Mouse (Mus musculus) heart, embryonic 12.5 days (tissue): ENCODE results near the gene Evi2a. TPM values are rescaled to one million over a fixed set of nuclear protein-coding genes. Genes with fewer than 3 reads are reported as not detected.

Experiments
- ATAC-seq: fragments of 200-750 bp; cut with Nextera tagmentation; 2 replicates; pipeline ENCODE4 v1.8.0; 2017; ENCODE audit warnings: moderate TSS enrichment, moderate library complexity; ENCODE audit not compliant: insufficient number of reproducible peaks, low FRiP score
- H3K27ac ChIP-seq: fragments of 300-500 bp; sonication (generic); 2 replicates; pipeline ENCODE4 v1.5.1; 2016; ENCODE audit warnings: mild to moderate bottlenecking, moderate library complexity; ENCODE audit not compliant: poor library complexity, severe bottlenecking
- H3K27me3 ChIP-seq: fragments of 300-500 bp; sonication (generic); replicated peaks from 2 replicates; pipeline ENCODE4 v1.6.1; 2016; ENCODE audit warnings: mild to moderate bottlenecking, moderate library complexity
- H3K36me3 ChIP-seq: fragments of 300-500 bp; sonication (generic); 2 replicates; pipeline ENCODE4 v1.6.1; 2016; ENCODE audit warnings: mild to moderate bottlenecking, moderate library complexity
- H3K4me1 ChIP-seq: fragments of 300-500 bp; sonication (generic); replicated peaks from 2 replicates; pipeline ENCODE4 v1.6.1; 2016; ENCODE audit warnings: mild to moderate bottlenecking
- H3K4me2 ChIP-seq: fragments of 300-500 bp; sonication (generic); 2 replicates; pipeline ENCODE4 v1.6.1; 2016; ENCODE audit warnings: mild to moderate bottlenecking, moderate library complexity
- H3K4me3 ChIP-seq: fragments of 300-500 bp; sonication (generic); 2 replicates; pipeline ENCODE4 v1.5.1; 2016; ENCODE audit warnings: mild to moderate bottlenecking
- H3K9ac ChIP-seq: fragments of 300-500 bp; sonication (generic); 2 replicates; pipeline ENCODE4 v1.6.1; 2016; ENCODE audit warnings: mild to moderate bottlenecking, moderate library complexity
- H3K9me3 ChIP-seq: fragments of 300-500 bp; sonication (generic); replicated peaks from 2 replicates; pipeline ENCODE4 v1.6.1; 2016; ENCODE audit warnings: mild to moderate bottlenecking, moderate library complexity
- WGBS: fragments of 180-500 bp; shearing (Covaris S2); methylation state at CpG from one replicate; pipeline ENCODE4 v1.1.7; 2016; 5-methylcytosine and 5-hydroxymethylcytosine counted together
- polyA plus RNA-seq: library from polyadenylated mRNA; unstranded; fragments of >200 nt; fragmentation: Nextera tagmentation; extraction: Ambion mirVana; gene quantifications from 2 replicates; pipeline ENCODE4 v1.2.1, GENCODE M21; 2016

The Evi2a gene
- polyA plus RNA-seq: 1.1 and 1.7 TPM in 2 replicates

GRCm38 (mm10) chr11:79530333-79530761, at the start of gene Evi2a, which contains the start of gene Evi2:
Evi2a (minus strand) TSS chr11:79530609.
Evi2 (minus strand) TSS chr11:79530589.
- Histone ChIP-seq H3K9me3 (no peaks in the 10 kb centered on the region), H3K36me3 (0 out of 2 replicates have a peak, but pooled peaks cover 6% of the 10 kb centered on the region), H3K4me1 (peaks cover 25% of the 10 kb centered on the region), H3K4me3 (no peak within 1 kb of the TSS), H3K4me2 (no peak within 1 kb of the TSS), H3K27ac (no peak within 1 kb of the TSS), H3K27me3 (no peaks in the 10 kb centered on the region), H3K9ac (no peak within 1 kb of the TSS)
- no peak for ATAC-seq
- WGBS: 85% methylated on average over 7 of the region's 7 CpGs

- H3K27ac ChIP-seq: no peak overlapping the region
- no peak overlapping the region for H3K4me2 ChIP-seq
- peaks cover 22% of the 10 kb centered on the region for H3K36me3 ChIP-seq
- WGBS: 48% methylated on average over 5 of the region's 5 CpGs
- peaks cover 30% of the 10 kb centered on the region for H3K4me1 ChIP-seq
- H3K9me3 ChIP-seq: no peaks in the 10 kb centered on the region
- no peaks in the 10 kb centered on the region for H3K27me3 ChIP-seq
- no peak overlapping the region for H3K9ac ChIP-seq
- ATAC-seq: no peak
- H3K4me3 ChIP-seq: no peak overlapping the region
Measured at GRCm38 (mm10) chr11:79577741-79578140, 47.3 kb upstream of the Evi2a start.

GRCm38 (mm10) chr11:79575383-79576073, 45.1 kb upstream of the Evi2a start:
- no peak overlapping the region for H3K4me3 ChIP-seq
- H3K4me2 ChIP-seq: no peak overlapping the region
- WGBS: 68% methylated on average over 14 of the region's 14 CpGs
- no peak overlapping the region for H3K9ac ChIP-seq
- ATAC-seq: no peak
- no peaks in the 10 kb centered on the region for H3K9me3 ChIP-seq
- H3K27ac ChIP-seq: no peak overlapping the region
- H3K27me3 ChIP-seq: no peaks in the 10 kb centered on the region
- peaks cover 36% of the 10 kb centered on the region for H3K36me3 ChIP-seq
- peaks cover 30% of the 10 kb centered on the region for H3K4me1 ChIP-seq

- 81% methylated on average over 3 of the region's 3 CpGs for WGBS
- H3K9ac ChIP-seq: no peak overlapping the region
- H3K27me3 ChIP-seq: no peaks in the 10 kb centered on the region
- no peak overlapping the region for H3K4me3 ChIP-seq
- no peaks in the 10 kb centered on the region for H3K9me3 ChIP-seq
- no peak overlapping the region for H3K27ac ChIP-seq
- peaks cover 23% of the 10 kb centered on the region for H3K4me1 ChIP-seq
- H3K36me3 ChIP-seq: peaks cover 46% of the 10 kb centered on the region
- no peak for ATAC-seq
- H3K4me2 ChIP-seq: no peak overlapping the region
Measured at GRCm38 (mm10) chr11:79573836-79574235, 43.4 kb upstream of the Evi2a start.

GRCm38 (mm10) chr11:79570319-79570718, 39.9 kb upstream of the Evi2a start:
- H3K36me3 ChIP-seq: peaks cover 66% of the 10 kb centered on the region
- WGBS: 85% methylated on average over 2 of the region's 2 CpGs

GRCm38 (mm10) chr11:79568197-79568911, 37.9 kb upstream of the Evi2a start:
- no peak overlapping the region for H3K4me2 ChIP-seq
- no peak for ATAC-seq
- WGBS: 82% methylated on average over 11 of the region's 11 CpGs

More at GRCm38 (mm10) chr11:79570319-79570718, 39.9 kb upstream of the Evi2a start:
- H3K9ac ChIP-seq: no peak overlapping the region
- no peaks in the 10 kb centered on the region for H3K27me3 ChIP-seq
- no peak overlapping the region for H3K4me2 ChIP-seq
- H3K4me1 ChIP-seq: peaks cover 19% of the 10 kb centered on the region
- no peaks in the 10 kb centered on the region for H3K9me3 ChIP-seq
- H3K4me3 ChIP-seq: no peak overlapping the region
- ATAC-seq: no peak
- H3K27ac ChIP-seq: no peak overlapping the region

GRCm38 (mm10) chr11:79566947-79567346, 36.5 kb upstream of the Evi2a start:
- Histone ChIP-seq H3K9me3 (no peaks in the 10 kb centered on the region), H3K36me3 (peaks cover 74% of the 10 kb centered on the region), H3K9ac (no peak overlapping the region), H3K4me1 (no peaks in the 10 kb centered on the region), H3K4me2 (no peak overlapping the region), H3K27me3 (no peaks in the 10 kb centered on the region), H3K4me3 (no peak overlapping the region), H3K27ac (no peak overlapping the region)
- WGBS: 54% methylated on average over 1 of the region's 1 CpGs
- ATAC-seq: no peak

More at GRCm38 (mm10) chr11:79568197-79568911, 37.9 kb upstream of the Evi2a start:
- Histone ChIP-seq H3K27ac (no peak overlapping the region), H3K9ac (no peak overlapping the region), H3K9me3 (no peaks in the 10 kb centered on the region), H3K4me1 (peaks cover under 1% of the 10 kb centered on the region; the same call in 1 of the 2 replicates), H3K4me3 (no peak overlapping the region), H3K27me3 (no peaks in the 10 kb centered on the region), H3K36me3 (peaks cover 72% of the 10 kb centered on the region)

GRCm38 (mm10) chr11:79563493-79563892, 33.1 kb upstream of the Evi2a start:
- H3K36me3 ChIP-seq: peaks cover 73% of the 10 kb centered on the region
- no peak overlapping the region for H3K27ac ChIP-seq
- H3K9me3 ChIP-seq: no peaks in the 10 kb centered on the region
- H3K4me2 ChIP-seq: no peak overlapping the region
- H3K27me3 ChIP-seq: no peaks in the 10 kb centered on the region
- ATAC-seq: no peak
- no peak overlapping the region for H3K4me3 ChIP-seq
- H3K4me1 ChIP-seq: no peaks in the 10 kb centered on the region
- no peak overlapping the region for H3K9ac ChIP-seq
- WGBS: 92% methylated on average over 7 of the region's 7 CpGs

- ATAC-seq: no peak
- no peak overlapping the region for H3K27ac ChIP-seq
- H3K4me1 ChIP-seq: no peaks in the 10 kb centered on the region
- peaks cover 67% of the 10 kb centered on the region for H3K36me3 ChIP-seq
- 89% methylated on average over 4 of the region's 4 CpGs for WGBS
- H3K9me3 ChIP-seq: no peaks in the 10 kb centered on the region
- no peak overlapping the region for H3K4me3 ChIP-seq
- no peak overlapping the region for H3K9ac ChIP-seq
- H3K27me3 ChIP-seq: no peaks in the 10 kb centered on the region
- no peak overlapping the region for H3K4me2 ChIP-seq
Measured at GRCm38 (mm10) chr11:79560536-79560935, 30.1 kb upstream of the Evi2a start.

- Histone ChIP-seq H3K27ac (no peak overlapping the region), H3K4me2 (no peak overlapping the region), H3K4me1 (no peaks in the 10 kb centered on the region), H3K27me3 (no peaks in the 10 kb centered on the region), H3K36me3 (peaks cover 63% of the 10 kb centered on the region), H3K9ac (no peak overlapping the region), H3K9me3 (no peaks in the 10 kb centered on the region), H3K4me3 (no peak overlapping the region)
- no peak for ATAC-seq
- WGBS: 43% methylated on average over 1 of the region's 1 CpGs
Measured at GRCm38 (mm10) chr11:79552622-79553021, 22.2 kb upstream of the Evi2a start.

GRCm38 (mm10) chr11:79536293-79536692, 5.9 kb upstream of the Evi2a start:
- Histone ChIP-seq H3K9me3 (no peaks in the 10 kb centered on the region), H3K4me2 (no peak overlapping the region), H3K4me3 (no peak overlapping the region), H3K9ac (no peak overlapping the region), H3K27me3 (no peaks in the 10 kb centered on the region), H3K36me3 (peaks cover 35% of the 10 kb centered on the region), H3K4me1 (peaks cover 15% of the 10 kb centered on the region), H3K27ac (no peak overlapping the region)
- WGBS: 90% methylated on average over 3 of the region's 3 CpGs
- no peak for ATAC-seq
